ENCODE assay signal across 13 mouse cellular contexts in the genomic region with DNA sequence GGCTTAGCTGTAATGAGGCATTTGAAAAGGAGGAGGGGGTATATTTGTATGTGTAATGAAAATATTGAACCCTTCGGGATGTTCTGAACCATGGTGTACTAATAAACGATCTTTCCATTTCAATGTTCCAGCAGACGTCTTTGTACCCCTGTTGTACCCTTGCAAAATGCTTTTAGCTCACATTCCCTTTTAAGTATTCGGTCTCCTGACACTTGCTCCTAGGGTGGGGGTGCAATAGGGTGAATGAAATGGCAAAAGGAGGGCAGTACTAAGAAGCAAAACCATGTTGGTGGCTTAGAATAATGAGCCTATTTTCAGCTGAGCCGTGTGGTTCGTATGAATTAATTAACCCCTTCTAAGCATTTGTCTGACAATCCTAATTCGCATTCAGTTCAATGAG.
"Had no signal": no experiment of that assay in that cellular context is flagged by ENCODE, and none has a peak within 500 bp of the region (broad histone marks: within the 10 kb centered on the region; RNA-seq: fewer than 3 reads in every experiment).

No protein-coding gene starts in this region.

- H3K4me2 ChIP-seq: limb, embryonic 13.5 days; neural tube, embryonic 15.5 days; stomach, embryonic 15.5 days had no signal

- H3K9ac ChIP-seq: limb, embryonic 13.5 days; liver, embryonic 14.5 days; neural tube, embryonic 15.5 days; stomach, embryonic 15.5 days had no signal

- H3K36me3 ChIP-seq: limb, embryonic 13.5 days; neural tube, embryonic 15.5 days; stomach, embryonic 15.5 days had no signal

- H3K9me3 ChIP-seq: limb, embryonic 13.5 days; neural tube, embryonic 15.5 days; stomach, embryonic 15.5 days had no signal

- H3K27ac ChIP-seq: kidney, postnatal 0 days; limb, embryonic 13.5 days; liver, embryonic 14.5 days; neural tube, embryonic 15.5 days; stomach, embryonic 15.5 days had no signal

- H3K4me3 ChIP-seq: limb, embryonic 13.5 days; myocyte; neural tube, embryonic 15.5 days; stomach, embryonic 15.5 days had no signal

- H3K4me1 ChIP-seq: limb, embryonic 13.5 days; neural tube, embryonic 15.5 days; stomach, embryonic 15.5 days had no signal

- DNase-seq: kidney, adult 11 months; kidney, adult 9 months; left cerebral cortex, postnatal 4 days; lung, adult 18-20 months; lung, postnatal 4 days; thymus, adult 2 months; thymus, postnatal 36 days had no signal

- H3K27me3 ChIP-seq: limb, embryonic 13.5 days; neural tube, embryonic 15.5 days; stomach, embryonic 15.5 days had no signal
